Mouse (Mus musculus): ENCODE data around the gene Wrap73. TPM values are rescaled to one million over a fixed set of nuclear protein-coding genes. Genes with fewer than 3 reads are reported as not detected.

The Wrap73 gene
- polyA plus RNA-seq, 1 experiment, result 20.8 TPM

DNA sequence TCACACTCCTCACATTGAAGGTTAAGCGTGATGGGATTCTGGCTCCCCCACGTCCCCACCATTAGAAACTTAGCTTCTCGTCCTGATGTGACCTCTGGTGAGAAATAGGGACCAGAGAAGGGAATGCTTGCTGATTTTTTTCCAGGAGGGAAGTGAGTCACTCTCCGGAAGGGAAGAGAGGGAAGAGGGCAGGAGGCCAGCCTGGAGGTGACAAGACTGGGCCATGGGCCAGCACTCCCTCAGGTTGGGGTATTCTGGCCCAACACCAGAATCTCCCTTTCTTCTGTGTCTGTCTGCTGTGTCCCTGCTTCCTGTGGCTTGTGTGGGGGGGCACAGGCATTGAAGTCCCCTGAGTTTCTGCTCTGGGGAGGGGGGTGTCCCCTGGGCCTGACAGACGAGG lies 41.4 kb downstream of the Wrap73 start:
- Histone ChIP-seq H3K4me3 (ENCODE audit: control insufficient read depth, low read depth, low read length) (no peak overlapping the region), H3K27me3 (ENCODE audit: control insufficient read depth, insufficient read depth, low read length) (no peaks in the 10 kb centered on the region), H3K4me1 (ENCODE audit: control insufficient read depth, insufficient read depth, low read length) (no peaks in the 10 kb centered on the region), H3K36me3 (ENCODE audit: control insufficient read depth, insufficient read depth, low read length) (no peaks in the 10 kb centered on the region), H3K27ac (ENCODE audit: control insufficient read depth, insufficient read depth, low read depth, low read length) (no peak overlapping the region)
- no peak for TF ChIP-seq CTCF (IDR thresholded peaks at IDR 0.05; ENCODE audit: control insufficient read depth, insufficient read depth, insufficient replicate concordance, low read depth, low read length)
- no peak for TF ChIP-seq POLR2A (IDR thresholded peaks at IDR 0.05; ENCODE audit: control insufficient read depth, low read depth, low read length)

DNA sequence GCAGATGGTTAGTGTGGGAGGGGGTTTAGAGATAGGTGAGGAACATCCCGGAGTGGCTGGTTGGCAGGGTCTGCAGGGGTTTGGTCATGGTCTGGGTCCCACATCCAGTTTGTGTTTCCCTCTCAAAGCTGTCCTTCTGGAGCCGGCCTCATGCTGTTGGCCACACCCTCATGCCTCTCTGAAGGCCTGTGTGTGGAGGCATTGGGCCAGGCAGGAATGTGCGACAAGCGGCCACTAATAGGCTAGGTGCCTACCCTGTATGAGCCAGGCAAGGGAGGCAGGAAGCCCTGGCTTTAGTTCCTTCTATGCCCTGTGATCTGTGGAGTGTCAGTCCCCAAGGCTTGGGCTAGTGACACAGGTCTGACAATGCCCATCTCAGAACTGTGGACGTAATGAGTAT lies 42.8 kb downstream of the Wrap73 start:
- Histone ChIP-seq H3K4me3 (ENCODE audit: control insufficient read depth, low read depth, low read length) (no peak overlapping the region), H3K4me1 (ENCODE audit: control insufficient read depth, insufficient read depth, low read length) (no peaks in the 10 kb centered on the region), H3K27ac (ENCODE audit: control insufficient read depth, insufficient read depth, low read depth, low read length) (no peak overlapping the region), H3K27me3 (ENCODE audit: control insufficient read depth, insufficient read depth, low read length) (no peaks in the 10 kb centered on the region), H3K36me3 (ENCODE audit: control insufficient read depth, insufficient read depth, low read length) (no peaks in the 10 kb centered on the region)
- TF ChIP-seq CTCF (IDR thresholded peaks at IDR 0.05; ENCODE audit: control insufficient read depth, insufficient read depth, insufficient replicate concordance, low read depth, low read length), result no peak
- TF ChIP-seq POLR2A (IDR thresholded peaks at IDR 0.05; ENCODE audit: control insufficient read depth, low read depth, low read length), result no peak

DNA sequence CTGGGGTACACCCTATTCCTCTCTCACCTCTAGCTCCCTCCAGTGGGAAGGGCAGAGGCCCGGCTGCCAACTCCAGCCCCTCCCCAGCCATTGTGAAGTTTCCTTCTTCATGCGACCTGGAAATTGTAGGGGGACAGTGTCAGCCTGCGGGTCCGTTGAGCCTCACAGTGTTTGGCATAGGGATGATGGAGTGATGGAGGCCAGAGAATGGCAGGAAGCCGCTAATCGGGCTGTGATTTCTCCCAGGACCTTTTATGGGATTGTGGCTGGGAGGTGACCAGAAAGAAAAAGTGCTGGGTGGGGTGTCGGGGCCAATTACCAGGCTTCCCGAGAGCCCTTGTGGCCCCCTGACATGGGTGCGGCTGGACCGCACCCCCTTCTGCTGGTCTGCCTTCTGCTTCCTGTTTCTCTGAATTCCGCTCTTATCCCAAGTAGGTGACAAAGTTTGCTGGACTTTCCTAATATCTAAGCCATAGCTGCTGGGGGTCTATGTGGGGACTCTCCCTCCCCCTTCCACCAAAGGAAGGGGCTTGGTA lies 43.9 kb downstream of the Wrap73 start:
- no peak for TF ChIP-seq POLR2A (IDR thresholded peaks at IDR 0.05; ENCODE audit: control insufficient read depth, low read depth, low read length)
- no peaks in the 10 kb centered on the region for H3K27me3 ChIP-seq (ENCODE audit: control insufficient read depth, insufficient read depth, low read length)
- H3K4me3 ChIP-seq (ENCODE audit: control insufficient read depth, low read depth, low read length), result no peak overlapping the region
- H3K36me3 ChIP-seq (ENCODE audit: control insufficient read depth, insufficient read depth, low read length), result no peaks in the 10 kb centered on the region
- no peaks in the 10 kb centered on the region for H3K4me1 ChIP-seq (ENCODE audit: control insufficient read depth, insufficient read depth, low read length)
- no peak overlapping the region for H3K27ac ChIP-seq (ENCODE audit: control insufficient read depth, insufficient read depth, low read depth, low read length)

DNA sequence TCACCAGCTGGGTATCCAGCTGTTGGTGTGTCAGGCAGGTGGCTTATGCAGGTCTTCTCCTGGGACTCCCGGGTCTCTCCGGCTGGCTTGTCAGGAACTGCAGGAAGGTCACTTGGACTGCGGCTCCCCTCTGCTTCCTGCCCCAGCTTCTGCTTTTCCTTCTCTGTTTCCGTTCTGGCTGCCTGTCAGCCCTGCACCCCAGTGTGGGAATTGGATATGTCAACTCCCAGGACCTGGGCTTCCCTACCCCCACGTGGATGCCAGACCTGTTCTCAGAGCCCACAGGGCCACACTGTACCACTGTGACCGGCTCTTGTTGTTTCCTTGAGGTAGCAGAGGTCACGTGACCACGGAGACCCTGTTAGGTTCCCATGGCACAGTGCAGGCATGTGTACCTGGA lies 46.8 kb downstream of the Wrap73 start:
- no peak overlapping the region for H3K4me3 ChIP-seq (ENCODE audit: control insufficient read depth, low read depth, low read length)
- H3K36me3 ChIP-seq (ENCODE audit: control insufficient read depth, insufficient read depth, low read length), result no peaks in the 10 kb centered on the region
- H3K4me1 ChIP-seq (ENCODE audit: control insufficient read depth, insufficient read depth, low read length), result no peaks in the 10 kb centered on the region
- H3K27ac ChIP-seq (ENCODE audit: control insufficient read depth, insufficient read depth, low read depth, low read length), result no peak overlapping the region
- TF ChIP-seq CTCF (IDR thresholded peaks at IDR 0.05; ENCODE audit: control insufficient read depth, insufficient read depth, insufficient replicate concordance, low read depth, low read length), result no peak
- TF ChIP-seq POLR2A (IDR thresholded peaks at IDR 0.05; ENCODE audit: control insufficient read depth, low read depth, low read length), result no peak
- H3K27me3 ChIP-seq (ENCODE audit: control insufficient read depth, insufficient read depth, low read length), result no peaks in the 10 kb centered on the region

GRCm38 (mm10) chr4:154197961-154198360 lies 55.8 kb downstream of the Wrap73 start:
- no peak for TF ChIP-seq CTCF (IDR thresholded peaks at IDR 0.05; ENCODE audit: control insufficient read depth, insufficient read depth, insufficient replicate concordance, low read depth, low read length)
- TF ChIP-seq POLR2A (IDR thresholded peaks at IDR 0.05; ENCODE audit: control insufficient read depth, low read depth, low read length), result no peak
- Histone ChIP-seq H3K27ac (ENCODE audit: control insufficient read depth, insufficient read depth, low read depth, low read length) (no peak overlapping the region), H3K27me3 (ENCODE audit: control insufficient read depth, insufficient read depth, low read length) (no peaks in the 10 kb centered on the region), H3K36me3 (ENCODE audit: control insufficient read depth, insufficient read depth, low read length) (no peaks in the 10 kb centered on the region), H3K4me3 (ENCODE audit: control insufficient read depth, low read depth, low read length) (no peak overlapping the region), H3K4me1 (ENCODE audit: control insufficient read depth, insufficient read depth, low read length) (no peaks in the 10 kb centered on the region)

DNA sequence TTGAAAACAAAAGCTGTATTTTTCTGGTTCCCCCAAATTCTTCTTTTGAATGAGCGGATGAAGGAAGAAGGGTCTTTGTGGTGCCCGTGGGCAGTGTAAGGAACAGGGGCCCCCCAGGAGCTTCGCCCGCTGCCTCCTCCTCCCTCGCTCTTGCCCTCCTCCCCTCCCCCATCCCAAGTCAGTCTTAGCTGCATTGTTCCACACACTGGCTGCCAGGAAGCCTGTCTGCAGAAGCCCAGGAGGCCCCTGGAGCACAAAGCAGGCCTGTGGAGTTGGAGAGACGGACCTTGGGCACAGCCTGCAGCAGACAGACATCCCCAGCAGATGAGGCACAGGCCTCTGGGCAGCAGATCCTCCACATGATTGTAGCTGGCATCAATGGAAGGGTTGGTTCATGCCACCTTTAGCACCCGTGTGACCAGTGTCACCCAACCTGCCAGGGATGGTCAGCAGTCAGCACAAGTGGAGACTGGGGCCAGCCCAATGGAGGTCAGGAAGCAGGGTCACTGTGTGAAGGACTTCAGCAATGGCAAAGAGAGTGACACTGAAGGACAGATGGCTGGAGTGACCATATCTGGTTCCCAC lies 56.3 kb downstream of the Wrap73 start:
- no peaks in the 10 kb centered on the region for H3K36me3 ChIP-seq (ENCODE audit: control insufficient read depth, insufficient read depth, low read length)
- no peaks in the 10 kb centered on the region for H3K27me3 ChIP-seq (ENCODE audit: control insufficient read depth, insufficient read depth, low read length)
- H3K27ac ChIP-seq (ENCODE audit: control insufficient read depth, insufficient read depth, low read depth, low read length), result no peak overlapping the region
- no peak for TF ChIP-seq POLR2A (IDR thresholded peaks at IDR 0.05; ENCODE audit: control insufficient read depth, low read depth, low read length)
- no peak for TF ChIP-seq CTCF (IDR thresholded peaks at IDR 0.05; ENCODE audit: control insufficient read depth, insufficient read depth, insufficient replicate concordance, low read depth, low read length)
- H3K4me3 ChIP-seq (ENCODE audit: control insufficient read depth, low read depth, low read length), result no peak overlapping the region
- no peaks in the 10 kb centered on the region for H3K4me1 ChIP-seq (ENCODE audit: control insufficient read depth, insufficient read depth, low read length)

- Histone ChIP-seq H3K27me3 (ENCODE audit: control insufficient read depth, insufficient read depth, low read length) (no peaks in the 10 kb centered on the region), H3K36me3 (ENCODE audit: control insufficient read depth, insufficient read depth, low read length) (no peaks in the 10 kb centered on the region), H3K4me3 (ENCODE audit: control insufficient read depth, low read depth, low read length) (no peak overlapping the region), H3K4me1 (ENCODE audit: control insufficient read depth, insufficient read depth, low read length) (no peaks in the 10 kb centered on the region), H3K27ac (ENCODE audit: control insufficient read depth, insufficient read depth, low read depth, low read length) (no peak overlapping the region)
- TF ChIP-seq CTCF (IDR thresholded peaks at IDR 0.05; ENCODE audit: control insufficient read depth, insufficient read depth, insufficient replicate concordance, low read depth, low read length), result no peak
- no peak for TF ChIP-seq POLR2A (IDR thresholded peaks at IDR 0.05; ENCODE audit: control insufficient read depth, low read depth, low read length)
These were observed 59.3 kb downstream of the Wrap73 start for GRCm38 (mm10) chr4:154201511-154201910.

DNA sequence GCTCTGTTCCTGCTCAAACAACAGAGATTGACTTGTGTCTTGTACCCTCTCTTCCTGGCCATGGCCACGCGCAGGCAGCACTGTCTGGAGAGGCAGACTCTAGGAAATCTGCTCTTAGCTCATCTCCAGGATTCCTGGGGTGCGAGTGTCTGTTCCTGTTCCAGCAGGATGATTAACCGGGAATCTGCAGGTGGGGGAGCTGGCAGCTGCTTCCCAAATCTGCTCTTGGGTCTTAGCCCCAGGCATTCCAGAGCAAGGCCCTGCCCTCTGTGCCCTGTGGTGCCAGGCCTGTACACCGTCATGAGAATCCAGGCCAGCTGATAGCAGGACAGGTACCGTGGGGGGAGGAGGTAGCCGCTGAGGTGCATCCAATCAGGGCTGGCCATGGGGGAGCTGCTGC lies 62.4 kb downstream of the Wrap73 start:
- H3K36me3 ChIP-seq (ENCODE audit: control insufficient read depth, insufficient read depth, low read length), result no peaks in the 10 kb centered on the region
- H3K27ac ChIP-seq (ENCODE audit: control insufficient read depth, insufficient read depth, low read depth, low read length), result no peak overlapping the region
- H3K4me3 ChIP-seq (ENCODE audit: control insufficient read depth, low read depth, low read length), result no peak overlapping the region
- H3K27me3 ChIP-seq (ENCODE audit: control insufficient read depth, insufficient read depth, low read length), result no peaks in the 10 kb centered on the region
- H3K4me1 ChIP-seq (ENCODE audit: control insufficient read depth, insufficient read depth, low read length), result no peaks in the 10 kb centered on the region
- TF ChIP-seq CTCF (IDR thresholded peaks at IDR 0.05; ENCODE audit: control insufficient read depth, insufficient read depth, insufficient replicate concordance, low read depth, low read length) (no peak), POLR2A (IDR thresholded peaks at IDR 0.05; ENCODE audit: control insufficient read depth, low read depth, low read length) (no peak)

Data from testis, adult 2 months (tissue).